Mouse (Mus musculus) stomach, postnatal 0 days (tissue): ENCODE results near the gene Aspa.

Experiments
- CTCF ChIP-seq: IDR thresholded peaks from 2 replicates; pipeline ENCODE4 v1.5.1; 2016; ENCODE audit warnings: antibody characterized with exemption, low read depth, mild to moderate bottlenecking, moderate library complexity
- EP300 ChIP-seq: optimal IDR thresholded peaks from 2 replicates; pipeline ENCODE3; 2016; ENCODE audit warnings: antibody characterized with exemption

GRCm38 (mm10) chr11:73370946-73371345 is 41.5 kb upstream of the Aspa start, which contains the start of gene Olfr376:
- TF ChIP-seq CTCF: no peak
- TF ChIP-seq EP300: no peak
